Comparison of ENCODE assay signal across 8 mouse cellular contexts in genomic region chr11:83271151-83271950, GRCm38 (mm10). TPM values are rescaled to one million over a fixed set of nuclear protein-coding genes. Genes with fewer than 3 reads are reported as not detected.
A peak's percentile ranks its signal among the peaks of the same experiment; 100 is the strongest.
DNase-seq lines count a peak whose midpoint lies in the region; ATAC-seq and TF ChIP-seq lines count a peak whose summit lies in the region.

No protein-coding gene starts in this region.

- no peaks in the 10 kb centered on the region for H3K4me1 ChIP-seq in ES-E14 (ENCODE audit: control insufficient read depth in 2 of 2, insufficient read depth in 2 of 2, low read length in 2 of 2, poor library complexity in 1 of 2)
- H3K4me1 ChIP-seq in forebrain, embryonic 15.5 days = 0 out of 2 replicates have a peak, but pooled peaks cover 2% of the 10 kb centered on the region
- H3K4me1 ChIP-seq in lung, embryonic 14.5 days (ENCODE audit: insufficient read depth) = peaks cover 3% of the 10 kb centered on the region; the same call in 1 of the 2 replicates
- H3K4me1 ChIP-seq in olfactory bulb, adult 2 months (ENCODE audit: control insufficient read depth, insufficient read depth, low read length) = no peaks in the 10 kb centered on the region
- peaks cover 6% of the 10 kb centered on the region; the same call in 1 of the 2 replicates for H3K4me1 ChIP-seq in thymus, adult 2 months (replicated peaks; ENCODE audit: control insufficient read depth, insufficient read depth, low read length)

- 0 out of 2 replicates have a peak, but pooled peaks cover 2% of the 10 kb centered on the region for H3K27me3 ChIP-seq in forebrain, embryonic 15.5 days
- H3K27me3 ChIP-seq in lung, embryonic 14.5 days (ENCODE audit: insufficient read depth, low read length) = no peaks in the 10 kb centered on the region
- H3K27me3 ChIP-seq in thymus, adult 2 months (ENCODE audit: control insufficient read depth, insufficient read depth, low read length) = no peaks in the 10 kb centered on the region

- in situ Hi-C loops in ES-E14 (cut with MboI; ENCODE audit: low sequenced_read_pairs in 2 of 2, unreplicated experiment in 2 of 2) = no loop called here

- no peaks in the 10 kb centered on the region for H3K9me3 ChIP-seq in ES-E14 (ENCODE audit: control insufficient read depth, insufficient read depth, low read depth, low read length)
- H3K9me3 ChIP-seq in forebrain, embryonic 15.5 days = no peaks in the 10 kb centered on the region
- no peaks in the 10 kb centered on the region for H3K9me3 ChIP-seq in lung, embryonic 14.5 days (ENCODE audit: low read depth, low read length)

- intact Hi-C loops in heart, postnatal 36 days (cut with DNase I) = loop anchor here (2.0 kb wide), 1 partner anchor 19 kb away; no protein-coding TSS in a partner anchor

- peak; percentile 90 for ATAC-seq in forebrain, embryonic 15.5 days (replicated peaks)
- ATAC-seq in lung, embryonic 14.5 days (ENCODE audit: insufficient read depth) = peak; percentile 91

- no peaks in the 10 kb centered on the region for H3K36me3 ChIP-seq in ES-E14 (ENCODE audit: control insufficient read depth, insufficient read depth, low read length, poor library complexity, severe bottlenecking)
- H3K36me3 ChIP-seq in forebrain, embryonic 15.5 days = no peaks in the 10 kb centered on the region
- no peaks in the 10 kb centered on the region for H3K36me3 ChIP-seq in lung, embryonic 14.5 days (ENCODE audit: insufficient read depth)
- no peaks in the 10 kb centered on the region for H3K36me3 ChIP-seq in thymus, adult 2 months (ENCODE audit: control insufficient read depth, insufficient read depth, low read length)

- H3K9ac ChIP-seq in ES-E14 (ENCODE audit: insufficient read depth, low read depth, low read length, poor library complexity, severe bottlenecking) = peak overlapping the region; percentile 69
- peak overlapping the region; percentile 76 for H3K9ac ChIP-seq in forebrain, embryonic 15.5 days (replicated peaks)
- peak overlapping the region; percentile 52 for H3K9ac ChIP-seq in lung, embryonic 14.5 days

- H3K4me3 ChIP-seq in ES-E14 (ENCODE audit: insufficient read depth in 1 of 2, low read depth in 1 of 2, low read length in 2 of 2, poor library complexity in 1 of 2, severe bottlenecking in 1 of 2) = peak overlapping the region; percentile 69 to 70
- H3K4me3 ChIP-seq in forebrain, embryonic 15.5 days = peak overlapping the region; percentile 61
- H3K4me3 ChIP-seq in layer of hippocampus, adult 2 months = peak overlapping the region; percentile 75
- peak overlapping the region; percentile 50 for H3K4me3 ChIP-seq in lung, embryonic 14.5 days (ENCODE audit: low read depth, low read length)
- peak overlapping the region; percentile 70 for H3K4me3 ChIP-seq in olfactory bulb, adult 2 months (ENCODE audit: insufficient read depth, low read depth, low read length)
- peak overlapping the region; percentile 92 for H3K4me3 ChIP-seq in thymus, adult 2 months (ENCODE audit: control insufficient read depth, insufficient read depth, low read length)

- H3K27ac ChIP-seq in ES-E14 (ENCODE audit: insufficient read depth, low read depth, low read length, poor library complexity, severe bottlenecking) = peak overlapping the region; percentile 59; the same call in 1 of the 2 replicates
- peak overlapping the region; percentile 86 for H3K27ac ChIP-seq in forebrain, embryonic 15.5 days (replicated peaks)
- peak overlapping the region; percentile 99 for H3K27ac ChIP-seq in layer of hippocampus, adult 2 months
- H3K27ac ChIP-seq in lung, embryonic 14.5 days (ENCODE audit: low read depth) = peak overlapping the region; percentile 71
- H3K27ac ChIP-seq in olfactory bulb, adult 2 months (ENCODE audit: insufficient read depth, low read depth, low read length) = peak overlapping the region; percentile 98
- peak overlapping the region; percentile 79 for H3K27ac ChIP-seq in thymus, adult 2 months (ENCODE audit: control insufficient read depth, insufficient read depth, low read length)

- peak; percentile 31 for TF ChIP-seq CTCF in layer of hippocampus, adult 2 months (conservative IDR thresholded peaks at IDR 0.05)
- TF ChIP-seq CTCF in lung, embryonic 14.5 days (IDR thresholded peaks at IDR 0.05; ENCODE audit: low read depth) = no peak
- no peak for TF ChIP-seq CTCF in olfactory bulb, adult 2 months (IDR thresholded peaks at IDR 0.05; ENCODE audit: insufficient read depth, low read depth, low read length)
- TF ChIP-seq CTCF in thymus, adult 2 months (IDR thresholded peaks at IDR 0.05; ENCODE audit: borderline replicate concordance, control insufficient read depth, extremely low read depth, insufficient read depth, low read length, poor library complexity) = no peak

- TF ChIP-seq POLR2A in olfactory bulb, adult 2 months (IDR thresholded peaks at IDR 0.05; ENCODE audit: insufficient read depth, low read depth, low read length) = peak; percentile 62; the same call in 1 of the 2 replicates
- TF ChIP-seq POLR2A in thymus, adult 2 months (IDR thresholded peaks at IDR 0.05; ENCODE audit: control insufficient read depth, extremely low read depth, insufficient read depth, low read length, poor library complexity) = 0 out of 2 replicates have a peak, but pooled peaks have one; percentile 16

- peak overlapping the region; percentile 67 for H3K4me2 ChIP-seq in forebrain, embryonic 15.5 days (replicated peaks)
- peak overlapping the region; percentile 71 for H3K4me2 ChIP-seq in lung, embryonic 14.5 days

- WGBS in forebrain, embryonic 15.5 days = under 1% methylated on average over 26 of the region's 26 CpGs
- under 1% methylated on average over 26 of the region's 26 CpGs for WGBS in lung, embryonic 14.5 days
- under 1% methylated on average over 26 of the region's 26 CpGs for WGBS in olfactory bulb, adult 2 months
- WGBS in thymus, adult 2 months = under 1% methylated on average over 26 of the region's 26 CpGs

- DNase-seq in ES-E14 (ENCODE audit: low read depth, low spot score) = peak; percentile 79
- peak; percentile 84 for DNase-seq in cerebellum, adult 11 months
- peak; percentile 75 to 87 for DNase-seq in heart, postnatal 36 days
- peak; percentile 64 to 79 for DNase-seq in layer of hippocampus, adult 2 months (ENCODE audit: low spot score in 2 of 2)
- peak; percentile 87 for DNase-seq in lung, embryonic 14.5 days
- DNase-seq in thymus, adult 2 months = peak; percentile 79

TF ChIP-seq in ES-E14, 5 proteins besides CTCF, POLR2A, EP300 and RAD21:
- TF ChIP-seq ZC3H11A (IDR thresholded peaks at IDR 0.05; ENCODE audit: borderline replicate concordance, low read depth, low read length) (no peak), CHD2 (IDR thresholded peaks at IDR 0.05; ENCODE audit: low read depth, low read length) (no peak), ZNF384 (IDR thresholded peaks at IDR 0.05; ENCODE audit: low read depth, low read length) (no peak), HCFC1 (IDR thresholded peaks at IDR 0.05; ENCODE audit: borderline replicate concordance, insufficient read depth, low read length) (no peak), MAFK (IDR thresholded peaks at IDR 0.05; ENCODE audit: insufficient read depth, low read depth, low read length) (no peak)

RNA-seq across cellular contexts. Expression of gene Slfn14, which starts 15.2 kb away (rescaled TPM):
- not detected in 2 replicates for total RNA-seq in ES-E14 (2012; rRNA removed)
- 0.06 TPM in 1 of 2 replicates, not detected in the other for polyA plus RNA-seq in forebrain, embryonic 15.5 days (2015; fragmentation: Nextera tagmentation; extraction: Ambion mirVana)
- under 1 TPM; 0.11 TPM for total RNA-seq in heart, postnatal 36 days (2021)
- not detected for total RNA-seq in layer of hippocampus, adult 2 months (2021)
- polyA plus RNA-seq in lung, embryonic 14.5 days (2014; fragmentation: Nextera tagmentation; extraction: Ambion mirVana) = 0.43 and 0.47 TPM in 2 replicates
- not detected in 2 replicates for polyA plus RNA-seq in olfactory bulb, adult 2 months (2012; ENCODE audit: insufficient read depth, insufficient read length, low replicate concordance, missing spikeins)
- not detected in 2 replicates for polyA plus RNA-seq in thymus, adult 2 months (2012; rRNA removed)

RNA-seq across cellular contexts. Expression of gene Ap2b1, which starts 27.5 kb away (rescaled TPM):
- total RNA-seq in ES-E14 (2012; rRNA removed) = 49.0 and 58.5 TPM in 2 replicates
- polyA plus RNA-seq in forebrain, embryonic 15.5 days (2015; fragmentation: Nextera tagmentation; extraction: Ambion mirVana) = 106 and 107 TPM in 2 replicates
- 10 to 100 TPM; 44.9 to 46.1 TPM for total RNA-seq in heart, postnatal 36 days (2021)
- total RNA-seq in layer of hippocampus, adult 2 months (2021) = 100 to 1,000 TPM; 319 to 331 TPM
- polyA plus RNA-seq in lung, embryonic 14.5 days (2014; fragmentation: Nextera tagmentation; extraction: Ambion mirVana) = 75.3 and 78.0 TPM in 2 replicates
- polyA plus RNA-seq in olfactory bulb, adult 2 months (2012; ENCODE audit: insufficient read depth, insufficient read length, low replicate concordance, missing spikeins) = 546 TPM in 1 of 2 replicates, not detected in the other
- polyA plus RNA-seq in thymus, adult 2 months (2012; rRNA removed) = 41.4 and 51.0 TPM in 2 replicates

RNA-seq across cellular contexts. Expression of gene Pex12, which starts 31.0 kb away (rescaled TPM):
- 5.4 and 10.0 TPM in 2 replicates for total RNA-seq in ES-E14 (2012; rRNA removed)
- polyA plus RNA-seq in forebrain, embryonic 15.5 days (2015; fragmentation: Nextera tagmentation; extraction: Ambion mirVana) = 20.2 and 20.3 TPM in 2 replicates
- total RNA-seq in heart, postnatal 36 days (2021) = 10 to 100 TPM in 1 of 2 experiments, 1 to 10 TPM in 1; 7.9 to 11.8 TPM
- 10 to 100 TPM; 11.0 to 11.2 TPM for total RNA-seq in layer of hippocampus, adult 2 months (2021)
- polyA plus RNA-seq in lung, embryonic 14.5 days (2014; fragmentation: Nextera tagmentation; extraction: Ambion mirVana) = 12.0 and 12.8 TPM in 2 replicates
- not detected in 2 replicates for polyA plus RNA-seq in olfactory bulb, adult 2 months (2012; ENCODE audit: insufficient read depth, insufficient read length, low replicate concordance, missing spikeins)
- 8.5 and 9.2 TPM in 2 replicates for polyA plus RNA-seq in thymus, adult 2 months (2012; rRNA removed)

Comparison
In these comparisons a context has a peak if more than half of its experiments do, and no peak if none do; other contexts are left out.
1. Peak in every context shown above with its lines: DNase-seq, ATAC-seq, H3K4me3 ChIP-seq and H3K27ac ChIP-seq.